Mouse (Mus musculus): ENCODE results near the gene Dcaf6.

Dcaf6 gene

GRCm38 (mm10) chr1:165320141-165320934 is 139.9 kb downstream of the Dcaf6 start:
- DNase-seq: peak; percentile 74

GRCm38 (mm10) chr1:165316361-165316760 is 143.9 kb downstream of the Dcaf6 start:
- DNase-seq: no peak

GRCm38 (mm10) chr1:165308180-165308579 is 152.1 kb downstream of the Dcaf6 start:
- peak; percentile 5 for DNase-seq

GRCm38 (mm10) chr1:165304341-165304740 is 155.9 kb downstream of the Dcaf6 start:
- DNase-seq: no peak

- DNase-seq: peak; percentile 26
Measured at GRCm38 (mm10) chr1:165303209-165303608, 157.1 kb downstream of the Dcaf6 start.

DNA sequence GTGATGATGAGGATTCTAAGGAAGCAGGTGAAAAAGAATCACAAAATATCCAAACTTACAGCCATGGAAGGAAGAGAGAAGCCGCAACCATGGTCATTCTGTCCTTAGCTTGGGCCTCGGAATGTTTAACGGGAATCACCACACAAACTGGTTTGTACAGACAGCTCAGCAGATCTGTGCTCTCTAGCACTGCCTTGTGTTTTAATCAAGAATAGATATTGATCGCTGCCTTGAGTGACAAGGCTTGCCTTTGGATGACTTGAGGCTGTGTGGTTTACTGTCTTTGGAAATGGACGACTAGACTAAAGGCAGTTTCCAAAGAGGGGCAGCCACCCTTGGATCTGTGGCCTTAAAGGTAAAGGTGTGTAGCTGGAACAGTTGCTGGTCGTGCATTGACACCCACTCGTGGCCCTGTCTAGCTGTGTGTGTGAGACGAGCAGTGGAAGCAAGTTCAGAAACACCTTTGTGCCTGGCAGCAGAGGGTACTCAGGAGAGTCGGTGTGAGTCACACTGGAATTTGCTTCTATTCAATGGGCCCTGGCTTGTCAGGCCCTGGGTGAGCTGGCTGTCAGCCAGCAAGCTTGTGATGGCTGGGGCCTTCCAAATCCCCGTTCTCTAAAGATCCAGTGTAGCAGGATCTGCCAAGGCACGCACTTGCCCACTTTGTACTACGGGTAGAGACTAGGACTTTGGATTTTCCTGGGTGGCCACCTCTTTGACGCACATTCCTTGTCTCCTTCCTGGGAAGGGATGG is 157.6 kb downstream of the Dcaf6 start:
- DNase-seq: peak; percentile 56

DNA sequence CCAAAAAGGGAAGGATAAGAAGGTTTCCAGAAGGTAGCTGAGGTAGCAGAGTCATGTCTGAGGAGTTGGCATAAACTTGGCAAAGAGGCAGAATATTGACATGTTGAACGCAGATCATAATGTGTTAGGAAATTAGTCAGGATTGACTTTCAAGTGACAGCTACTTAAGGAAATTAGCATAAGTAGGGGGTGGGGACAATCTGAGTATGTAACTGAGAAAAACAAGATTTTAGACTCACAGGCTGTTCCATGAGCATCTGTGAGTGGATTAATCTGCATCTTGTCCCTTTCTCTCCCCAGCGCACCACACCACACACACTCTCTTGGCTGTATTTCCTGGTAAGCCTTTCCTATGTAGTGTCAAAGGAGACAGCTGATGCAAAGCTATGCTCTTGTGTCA is 158.7 kb downstream of the Dcaf6 start:
- DNase-seq: no peak

GRCm38 (mm10) chr1:165301108-165301507 is 159.2 kb downstream of the Dcaf6 start:
- DNase-seq: no peak

DNA sequence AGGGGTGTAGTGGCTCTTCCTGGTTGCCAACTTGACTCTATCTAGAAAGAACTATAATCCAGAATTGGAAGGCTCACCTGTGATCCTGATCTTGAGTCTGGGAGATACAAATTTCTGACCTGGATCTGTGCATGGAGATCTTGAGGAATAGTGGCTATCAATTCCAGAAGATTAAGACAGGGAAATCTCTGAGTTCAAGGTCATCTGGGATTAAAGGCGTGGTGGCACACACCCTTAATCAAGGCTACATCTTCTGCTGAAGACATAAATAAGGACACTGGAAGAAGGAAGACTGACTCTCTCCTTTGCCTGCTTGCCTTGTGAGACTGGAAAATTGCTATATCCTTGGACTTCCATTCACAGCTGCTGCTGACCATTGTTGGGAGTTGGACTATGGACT is 164.8 kb downstream of the Dcaf6 start, which contains the start of gene Gpr161:
Gene Gpr161 (plus strand): TSS at position 301 of the 400 bp plus-strand sequence.
- DNase-seq: no peak

DNA sequence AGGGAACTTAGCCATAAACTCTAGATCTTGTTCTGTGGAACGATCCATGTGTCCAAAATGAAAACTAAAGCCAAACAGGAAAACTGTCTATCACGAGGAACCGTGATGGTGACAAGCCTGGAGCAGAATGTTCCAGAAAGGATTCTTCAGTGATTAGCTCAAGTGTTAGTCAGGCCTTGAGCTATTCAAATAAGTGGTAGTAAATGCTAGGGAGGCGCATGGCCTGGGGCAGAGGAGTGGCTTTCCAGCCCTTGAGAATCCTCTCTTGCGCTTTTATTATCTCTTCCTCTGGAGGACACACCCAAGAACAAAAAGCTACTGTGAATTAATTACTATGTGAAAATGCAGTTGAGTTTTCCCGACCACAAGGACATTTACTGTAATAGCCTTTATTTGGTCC is 168.7 kb downstream of the Dcaf6 start:
- no peak for DNase-seq

DNA sequence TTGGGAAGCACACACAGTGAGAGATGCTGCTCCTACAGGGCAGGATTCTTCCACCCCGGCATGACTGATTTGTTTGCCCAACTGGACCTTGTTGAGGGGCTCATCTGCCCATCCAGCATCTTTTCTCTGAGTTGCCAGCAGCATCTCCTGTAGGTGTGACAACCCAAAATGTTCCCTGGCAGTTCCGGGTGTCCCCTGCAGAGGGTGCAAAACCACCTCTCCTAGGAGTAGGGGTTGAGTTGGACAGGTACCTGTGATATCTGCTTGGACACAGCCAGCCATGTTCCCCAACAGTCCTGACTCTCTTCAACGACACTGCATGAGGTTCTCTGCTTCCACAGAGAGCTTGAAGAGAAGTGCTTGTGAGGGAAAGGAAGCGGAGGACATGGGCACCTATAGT is 170.4 kb downstream of the Dcaf6 start:
- DNase-seq: peak; percentile 43

DNA sequence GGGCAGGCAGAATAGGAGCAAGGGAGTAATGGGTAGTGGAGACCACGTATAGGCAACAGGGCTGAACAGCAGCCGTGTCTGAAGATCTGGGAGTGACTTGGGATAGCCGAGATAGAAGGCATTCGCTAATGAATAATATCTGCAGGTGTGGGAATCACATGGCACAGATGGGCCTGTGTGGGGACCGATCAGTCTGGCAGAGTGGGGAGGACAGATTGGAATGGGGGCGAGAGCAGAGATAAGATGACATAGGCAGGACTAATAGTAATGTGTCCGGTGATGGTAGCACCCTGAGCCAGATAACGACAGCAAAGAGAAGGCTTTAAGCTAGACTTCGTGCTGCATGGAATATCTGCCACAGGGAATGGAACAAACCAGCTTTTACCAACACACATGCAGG is 172.1 kb downstream of the Dcaf6 start:
- DNase-seq: no peak

DNA sequence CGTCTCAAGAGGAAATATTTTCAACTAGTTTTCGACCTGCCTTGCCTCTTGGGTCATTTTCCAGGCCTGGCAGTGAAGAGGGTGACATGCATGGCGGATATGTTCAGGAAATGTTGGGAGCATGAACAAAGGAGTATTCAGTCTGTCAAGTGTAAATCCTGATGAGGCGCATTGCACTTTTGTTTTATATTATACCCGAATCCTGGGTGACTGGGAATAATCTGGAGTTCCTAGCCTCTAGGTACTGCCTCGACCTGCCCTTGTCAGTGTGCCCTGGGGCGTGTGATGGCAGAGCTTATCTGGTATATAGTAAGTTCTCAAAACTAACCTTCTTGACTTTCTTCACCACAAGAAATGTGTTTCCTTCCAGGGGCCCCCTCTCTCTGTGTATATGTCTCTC is 176.2 kb downstream of the Dcaf6 start:
- DNase-seq: no peak

- no peak for DNase-seq
Measured at GRCm38 (mm10) chr1:165282967-165283345, 177.3 kb downstream of the Dcaf6 start.

- DNase-seq: no peak
Measured at GRCm38 (mm10) chr1:165282222-165282966, 177.9 kb downstream of the Dcaf6 start.

DNA sequence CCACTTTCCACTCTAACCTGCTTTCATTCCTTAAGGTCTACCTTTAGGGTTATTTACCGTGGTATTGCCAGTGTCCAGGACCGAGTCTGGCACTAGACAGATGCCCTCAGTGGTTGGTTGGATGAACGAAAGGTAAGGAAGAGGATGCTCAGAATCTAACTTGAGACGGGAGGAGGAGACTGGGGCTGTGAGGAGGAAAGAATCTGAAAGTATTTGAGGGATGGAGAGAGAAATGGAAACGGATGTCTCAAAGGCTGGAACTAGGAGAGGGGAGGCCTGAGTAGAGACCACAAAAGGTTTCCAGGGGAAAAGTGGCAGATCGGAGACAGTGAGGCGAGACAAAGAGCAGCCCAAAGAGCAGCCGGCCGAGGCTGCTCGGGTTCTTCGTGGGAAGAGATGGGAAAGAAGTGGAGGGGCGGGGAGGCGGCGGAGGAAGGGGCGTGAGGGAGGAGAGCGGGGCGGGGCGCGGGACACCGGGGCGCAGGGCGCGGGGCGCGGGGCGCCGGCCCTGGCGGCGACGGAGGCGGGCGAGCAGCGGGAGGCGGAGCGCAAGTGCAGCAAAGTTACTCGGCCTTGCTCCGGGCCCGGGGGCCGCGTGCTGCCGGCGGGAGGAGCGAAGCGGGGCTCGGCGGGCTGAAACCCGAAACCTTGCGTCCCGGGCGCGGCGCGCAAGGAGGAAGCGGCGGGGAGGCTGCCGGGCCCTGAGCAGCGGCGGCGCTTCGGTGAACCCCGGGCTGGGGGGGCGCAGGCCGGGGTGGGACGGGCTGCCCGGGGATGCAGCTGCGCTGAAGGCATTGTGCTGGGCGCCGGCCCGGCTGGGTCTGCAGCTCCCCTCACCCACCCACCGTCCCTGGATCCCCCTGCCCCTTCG is 178.7 kb downstream of the Dcaf6 start:
- peak; percentile 37 for DNase-seq

DNA sequence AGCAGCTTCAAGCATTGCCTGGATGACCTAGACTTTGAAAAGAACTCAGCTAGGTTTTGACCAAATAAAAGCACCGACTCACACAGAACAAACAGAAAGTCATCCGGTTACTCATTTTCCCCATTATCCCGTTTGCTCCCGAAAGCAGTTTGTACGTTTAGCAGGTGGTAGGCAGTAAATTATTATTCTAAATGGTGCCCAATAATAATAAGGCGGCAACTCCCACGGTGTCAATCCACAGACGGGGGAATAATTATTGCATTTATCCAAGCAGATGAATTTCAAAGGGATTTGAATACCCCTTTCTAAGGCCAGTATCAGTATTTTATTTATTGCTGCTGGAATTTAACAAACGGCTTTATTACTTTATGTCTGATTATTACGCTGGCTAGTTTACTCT is 179.5 kb downstream of the Dcaf6 start:
- no peak for DNase-seq

Measured in kidney, adult 9 months (tissue).